Mouse (Mus musculus) gastrocnemius, postnatal 14 days (tissue): ENCODE measurements at regions not wholly inside any gene's neighbourhood (a gene's known extent, or its start where the extent isn't known, plus 50 kb on each side); places are given as distances from the start of the nearest gene placed in this dataset.
A peak's percentile ranks its signal among the peaks of the same experiment; 100 is the strongest.

Experiments
- DNase-seq: peaks from one replicate; pipeline ENCODE4 v3.0.0; 2021; ENCODE audit warnings: mixed read lengths
- intact Hi-C: fragments of 180-260 bp; cut with DNase I; formaldehyde crosslinking; loops from one replicate; pipeline ENCODE4 v1.15.1; 2025; ENCODE audit warnings: low total_unique reads

- intact Hi-C loops = no loop called here
- no peak for DNase-seq
These were observed 132.1 kb upstream of the Podxl start for GRCm38 (mm10) chr6:31695885-31696284.

GRCm38 (mm10) chr6:31693047-31693446 is 129.3 kb upstream of the Podxl start:
- no peak for DNase-seq
- intact Hi-C loops = no loop called here

- no peak for DNase-seq
- intact Hi-C loops = no loop called here
These were observed 128.2 kb upstream of the Podxl start for GRCm38 (mm10) chr6:31692024-31692423.

GRCm38 (mm10) chr6:31680101-31680500 is 116.3 kb upstream of the Podxl start:
- DNase-seq = no peak
- intact Hi-C loops = no loop called here

- intact Hi-C loops = no loop called here
- no peak for DNase-seq
These were observed 102.1 kb upstream of the Podxl start for GRCm38 (mm10) chr6:31665671-31666486.

GRCm38 (mm10) chr6:31664495-31664894 is 100.7 kb upstream of the Podxl start:
- peak; percentile 50 for DNase-seq
- intact Hi-C loops = no loop called here

DNA sequence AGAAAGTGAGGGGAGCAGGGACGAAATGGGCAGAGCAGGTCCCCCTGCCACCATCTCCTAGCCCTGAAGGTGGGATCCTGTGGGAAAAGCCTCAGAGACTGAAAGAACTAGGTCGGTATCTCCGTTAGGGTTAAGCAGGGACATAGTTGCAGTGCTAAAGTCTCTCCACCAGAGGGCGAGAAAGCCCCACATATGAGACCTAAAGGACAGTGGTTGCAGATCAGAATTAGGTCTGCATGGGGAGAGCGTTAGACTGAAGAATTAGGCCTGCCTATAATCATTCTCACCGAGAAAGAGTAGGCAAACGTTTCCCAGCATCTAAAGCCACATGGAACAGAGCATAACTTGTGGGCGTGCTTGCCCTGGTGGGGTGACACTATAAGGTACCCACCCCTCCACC is 97.0 kb upstream of the Podxl start:
- intact Hi-C loops = no loop called here
- peak; percentile 42 for DNase-seq

DNA sequence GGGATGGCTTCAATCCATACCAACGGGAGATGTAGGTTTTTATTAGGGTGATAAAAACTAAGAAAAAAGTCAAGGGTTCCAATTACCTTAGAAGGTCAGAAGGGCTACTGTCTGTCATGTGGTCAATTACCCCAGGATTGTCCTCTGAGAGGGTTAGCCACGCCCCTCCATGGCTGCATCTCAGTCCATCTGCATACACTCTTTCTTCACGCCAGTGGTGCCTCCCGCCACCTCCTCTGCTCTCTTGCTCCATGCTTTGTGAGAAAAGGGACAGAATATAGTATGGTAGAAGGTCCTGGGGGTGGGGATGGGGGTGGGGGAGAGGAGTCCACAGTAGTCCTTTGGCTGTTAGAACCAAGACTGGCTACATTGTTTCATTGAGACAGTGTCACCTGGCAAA is 96.1 kb upstream of the Podxl start:
- intact Hi-C loops = no loop called here
- DNase-seq = no peak

DNA sequence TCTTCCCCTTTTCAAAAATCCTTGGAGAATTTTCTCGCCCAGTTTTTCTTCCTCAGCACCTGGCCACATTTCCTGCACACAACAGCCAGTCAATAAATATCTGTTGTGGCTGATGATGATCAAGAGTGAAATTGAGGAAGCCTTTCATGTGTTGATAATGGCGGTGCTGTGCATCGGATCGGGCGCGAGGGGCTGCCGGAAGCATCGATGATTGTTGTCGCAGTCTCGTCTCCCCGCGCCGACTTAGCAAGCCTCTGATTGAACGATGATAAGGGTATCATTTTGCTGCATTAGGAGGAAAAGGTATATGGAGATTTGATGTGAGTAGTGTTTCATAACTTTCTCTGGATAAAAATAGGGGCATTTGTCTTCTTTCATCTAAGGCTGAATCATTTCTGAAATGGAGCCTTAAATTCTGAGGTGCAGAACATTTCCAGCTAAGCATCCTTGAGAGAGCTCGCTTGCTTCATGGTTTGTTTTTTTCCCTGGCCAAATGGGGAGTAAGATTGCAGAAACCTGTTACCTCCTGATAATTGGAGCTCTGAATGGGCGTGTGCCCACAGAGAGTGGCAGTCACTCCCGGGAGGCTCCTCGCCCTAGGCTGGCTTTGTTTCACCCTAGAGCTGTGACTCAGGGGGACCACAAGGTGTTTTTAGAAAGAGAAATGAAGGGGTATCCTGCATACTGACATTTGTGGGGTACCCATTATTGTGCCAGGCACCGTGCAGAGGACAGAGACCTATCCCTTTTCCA is 94.8 kb upstream of the Podxl start:
- intact Hi-C loops = no loop called here
- no peak for DNase-seq

- intact Hi-C loops = no loop called here
- DNase-seq = no peak
These were observed 87.2 kb upstream of the Podxl start for GRCm38 (mm10) chr6:31650791-31651476.

GRCm38 (mm10) chr6:31645261-31645660 is 81.5 kb upstream of the Podxl start:
- intact Hi-C loops = no loop called here
- DNase-seq = no peak

- DNase-seq = no peak
- intact Hi-C loops = no loop called here
These were observed 80.7 kb upstream of the Podxl start for GRCm38 (mm10) chr6:31644504-31644903.

GRCm38 (mm10) chr6:31642451-31642942 is 78.7 kb upstream of the Podxl start:
- DNase-seq = peak; percentile 59
- intact Hi-C loops = no loop called here

GRCm38 (mm10) chr6:31640745-31641144 is 77.0 kb upstream of the Podxl start:
- intact Hi-C loops = no loop called here
- no peak for DNase-seq

DNA sequence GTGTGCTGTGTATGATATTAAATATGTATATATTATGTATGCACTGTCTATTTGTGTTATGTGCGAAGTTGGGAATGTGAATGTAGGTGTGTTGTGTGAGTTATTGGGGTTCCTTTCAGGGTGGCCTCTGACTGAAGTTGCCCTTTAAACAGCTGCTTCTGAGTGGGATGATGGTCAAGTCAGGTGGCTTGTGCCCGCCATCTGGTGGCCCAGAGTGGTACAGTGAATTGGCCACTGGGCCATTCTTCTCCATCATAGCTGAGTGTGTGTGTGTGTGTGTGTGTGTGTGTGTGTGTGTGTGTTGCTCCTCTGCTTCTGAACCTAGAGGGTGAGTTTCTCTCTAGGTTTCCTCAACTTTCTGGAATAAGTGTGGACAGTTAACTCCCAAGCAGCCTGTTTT is 75.7 kb upstream of the Podxl start:
- DNase-seq = peak; percentile 59
- intact Hi-C loops = loop anchor here (2.0 kb wide), 1 partner anchor 111 kb away; no protein-coding TSS in a partner anchor

GRCm38 (mm10) chr6:31638434-31639220 is 74.8 kb upstream of the Podxl start:
- DNase-seq = no peak
- intact Hi-C loops = loop anchor here (2.0 kb wide), 1 partner anchor 110 kb away; no protein-coding TSS in a partner anchor

DNA sequence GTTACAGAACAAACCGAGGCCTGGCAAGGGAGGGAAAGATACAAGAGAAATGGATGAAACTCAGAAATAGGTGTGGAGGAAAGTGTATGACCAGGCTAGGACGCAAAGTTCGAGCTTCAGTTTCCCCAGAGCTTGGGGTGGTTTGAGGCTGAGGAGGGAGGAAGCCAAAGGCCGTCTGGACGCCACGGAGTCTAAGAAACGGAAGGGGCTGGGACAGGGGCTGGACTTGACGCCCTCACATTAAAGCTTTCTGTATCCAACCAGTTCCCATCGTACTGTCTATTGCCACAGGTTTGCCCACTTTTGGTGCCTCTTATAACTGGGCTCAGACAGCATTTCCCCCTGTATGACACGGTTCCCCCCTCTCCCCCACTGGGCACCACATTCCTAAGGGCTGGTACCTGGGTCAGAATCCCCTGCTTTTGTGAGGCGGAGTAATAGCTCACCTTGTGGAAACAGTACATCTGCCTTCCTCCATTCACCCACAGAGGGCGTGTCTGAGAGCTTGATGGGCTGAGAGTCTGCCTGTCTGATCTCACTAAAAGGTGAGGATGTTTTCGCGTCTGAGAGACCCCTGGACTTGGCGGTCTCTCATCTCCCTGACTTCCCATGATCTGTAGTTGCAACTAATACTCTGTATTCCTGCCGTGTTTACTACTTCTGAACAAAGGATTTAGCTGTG is 73.7 kb upstream of the Podxl start:
- intact Hi-C loops = loop anchor here (2.0 kb wide), 1 partner anchor 109 kb away; no protein-coding TSS in a partner anchor
- no peak for DNase-seq

- intact Hi-C loops = no loop called here
- DNase-seq = no peak
These were observed 73.2 kb upstream of the Podxl start for GRCm38 (mm10) chr6:31636954-31637353.

- intact Hi-C loops = no loop called here
- DNase-seq = no peak
These were observed 68.7 kb upstream of the Podxl start for GRCm38 (mm10) chr6:31632485-31632884.
